Mouse (Mus musculus) kidney, adult 2 months (tissue): ENCODE data around the gene Pdpn. TPM values are rescaled to one million over a fixed set of nuclear protein-coding genes. Genes with fewer than 3 reads are reported as not detected.

ENCODE experiments used
- DNase-seq: peaks from one replicate; pipeline ENCODE4 v3.0.0; 2021
- H3K27ac ChIP-seq: fragments of 200-500 bp; 2 replicates; pipeline ENCODE4 v1.5.1; 2012; ENCODE audit warnings: low read depth, low read length, control low read depth, inconsistent platforms; ENCODE audit not compliant: insufficient read depth
- H3K27me3 ChIP-seq: fragments of 200-500 bp; replicated peaks from 2 replicates; pipeline ENCODE4 v1.6.1; 2012; ENCODE audit warnings: mild to moderate bottlenecking, moderate library complexity, low read length, inconsistent platforms; ENCODE audit not compliant: control insufficient read depth, insufficient read depth
- H3K36me3 ChIP-seq: fragments of 200-500 bp; 2 replicates; pipeline ENCODE4 v1.6.1; 2012; ENCODE audit warnings: mild to moderate bottlenecking, moderate library complexity, low read length, inconsistent platforms; ENCODE audit not compliant: control insufficient read depth, insufficient read depth
- H3K4me1 ChIP-seq: fragments of 200-500 bp; 2 replicates; pipeline ENCODE4 v1.6.1; 2011; ENCODE audit warnings: low read length; ENCODE audit not compliant: control insufficient read depth, insufficient read depth
- H3K4me3 ChIP-seq: fragments of 200-500 bp; 2 replicates; pipeline ENCODE4 v1.5.1; 2011; ENCODE audit warnings: mild to moderate bottlenecking, low read depth, low read length, control low read depth; ENCODE audit not compliant: insufficient read depth
- CTCF ChIP-seq: fragments of 200-500 bp; conservative IDR thresholded peaks from 2 replicates; pipeline ENCODE4 v1.5.1; 2011; ENCODE audit warnings: low read depth, mild to moderate bottlenecking, control low read depth, low read length, moderate library complexity, mixed read lengths; ENCODE audit not compliant: insufficient read depth, insufficient read length
- POLR2A ChIP-seq: fragments of 200-500 bp; IDR thresholded peaks from one replicate; pipeline ENCODE4 v1.6.1; 2011; ENCODE audit warnings: low read depth, low read length, control low read depth
- WGBS: fragments of 180-500 bp; shearing (Covaris S2); methylation state at CpG from one replicate; pipeline ENCODE4 v1.1.7; 2018; 5-methylcytosine and 5-hydroxymethylcytosine counted together
- polyA plus RNA-seq: library from polyadenylated mRNA; depleted of rRNA; stranded (reverse); fragments of >200 nt; gene quantifications from 2 replicates; pipeline ENCODE4 v1.2.3, GENCODE M21; 2012

The Pdpn gene
- polyA plus RNA-seq, 1 experiment, result 4.5 TPM

- no peak for TF ChIP-seq CTCF
- H3K27ac ChIP-seq, result no peak overlapping the region
- no peaks in the 10 kb centered on the region for H3K27me3 ChIP-seq
- WGBS, result 20% methylated on average over 5 of the region's 5 CpGs
- H3K4me3 ChIP-seq, result no peak overlapping the region
- DNase-seq, result no peak
- no peaks in the 10 kb centered on the region for H3K36me3 ChIP-seq
- no peaks in the 10 kb centered on the region for H3K4me1 ChIP-seq
These were observed 34.8 kb upstream of the Pdpn start for GRCm38 (mm10) chr4:143334145-143334544.

DNA sequence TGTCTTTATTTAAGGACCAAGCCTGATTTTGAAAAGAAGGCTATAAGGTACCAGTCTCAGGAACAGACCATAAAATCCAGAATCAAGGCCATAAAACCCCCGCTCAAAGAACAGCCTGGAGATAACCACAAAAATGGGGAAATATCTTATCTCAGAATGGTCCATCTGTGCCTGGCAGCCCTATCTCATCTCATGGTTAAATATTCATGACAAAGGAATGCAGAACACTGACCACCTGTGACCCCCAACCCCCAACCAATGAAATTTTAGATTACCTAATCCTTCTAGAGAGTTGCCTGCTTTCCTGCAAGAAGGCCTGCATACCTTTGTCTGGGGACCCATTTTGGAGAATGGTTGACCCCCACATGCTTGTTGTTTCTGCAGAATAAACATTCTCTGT is 32.4 kb upstream of the Pdpn start:
- DNase-seq, result no peak
- no peak for TF ChIP-seq CTCF
- TF ChIP-seq POLR2A, result no peak
- Histone ChIP-seq H3K4me3 (no peak overlapping the region), H3K27me3 (no peaks in the 10 kb centered on the region), H3K36me3 (no peaks in the 10 kb centered on the region), H3K27ac (no peak overlapping the region), H3K4me1 (no peaks in the 10 kb centered on the region)
- 82% methylated on average over 1 of the region's 1 CpGs for WGBS

GRCm38 (mm10) chr4:143330566-143330965 is 31.2 kb upstream of the Pdpn start:
- WGBS, result 30% methylated on average over 9 of the region's 9 CpGs
- Histone ChIP-seq H3K36me3 (no peaks in the 10 kb centered on the region), H3K27me3 (no peaks in the 10 kb centered on the region), H3K4me3 (no peak overlapping the region), H3K4me1 (no peaks in the 10 kb centered on the region), H3K27ac (no peak overlapping the region)
- TF ChIP-seq POLR2A (no peak), CTCF (no peak)
- no peak for DNase-seq

DNA sequence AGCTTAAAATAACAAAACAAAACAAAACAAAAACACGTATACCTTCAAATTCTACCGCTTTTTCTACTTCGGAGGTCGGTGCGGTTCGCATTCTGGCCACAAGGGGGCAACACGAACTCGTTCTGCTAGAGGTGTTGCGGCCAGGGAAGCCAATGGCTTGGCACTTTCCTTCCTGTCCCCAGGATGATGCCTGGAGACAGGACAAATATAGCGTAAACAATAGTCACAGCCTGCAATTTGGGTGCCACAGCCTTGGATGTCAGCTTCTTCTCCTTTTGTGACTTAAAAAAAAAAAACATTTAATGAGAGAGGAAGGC is 26.2 kb upstream of the Pdpn start:
- Histone ChIP-seq H3K4me1 (no peaks in the 10 kb centered on the region), H3K4me3 (peak overlapping the region; percentile 23; the same call in 1 of the 2 replicates), H3K36me3 (no peaks in the 10 kb centered on the region), H3K27me3 (no peaks in the 10 kb centered on the region), H3K27ac (no peak overlapping the region)
- TF ChIP-seq CTCF, result peak; percentile 81
- TF ChIP-seq POLR2A, result no peak
- peak; percentile 71 for DNase-seq
- WGBS, result under 1% methylated on average over 10 of the region's 10 CpGs

GRCm38 (mm10) chr4:143324925-143325624 is 25.7 kb upstream of the Pdpn start:
- WGBS, result 13% methylated on average over 15 of the region's 15 CpGs
- H3K4me3 ChIP-seq, result peak overlapping the region; percentile 23; the same call in 1 of the 2 replicates
- no peak for TF ChIP-seq POLR2A
- no peak for TF ChIP-seq CTCF
- no peak for DNase-seq
- H3K27ac ChIP-seq, result no peak overlapping the region
- no peaks in the 10 kb centered on the region for H3K36me3 ChIP-seq
- no peaks in the 10 kb centered on the region for H3K27me3 ChIP-seq
- H3K4me1 ChIP-seq, result no peaks in the 10 kb centered on the region

DNA sequence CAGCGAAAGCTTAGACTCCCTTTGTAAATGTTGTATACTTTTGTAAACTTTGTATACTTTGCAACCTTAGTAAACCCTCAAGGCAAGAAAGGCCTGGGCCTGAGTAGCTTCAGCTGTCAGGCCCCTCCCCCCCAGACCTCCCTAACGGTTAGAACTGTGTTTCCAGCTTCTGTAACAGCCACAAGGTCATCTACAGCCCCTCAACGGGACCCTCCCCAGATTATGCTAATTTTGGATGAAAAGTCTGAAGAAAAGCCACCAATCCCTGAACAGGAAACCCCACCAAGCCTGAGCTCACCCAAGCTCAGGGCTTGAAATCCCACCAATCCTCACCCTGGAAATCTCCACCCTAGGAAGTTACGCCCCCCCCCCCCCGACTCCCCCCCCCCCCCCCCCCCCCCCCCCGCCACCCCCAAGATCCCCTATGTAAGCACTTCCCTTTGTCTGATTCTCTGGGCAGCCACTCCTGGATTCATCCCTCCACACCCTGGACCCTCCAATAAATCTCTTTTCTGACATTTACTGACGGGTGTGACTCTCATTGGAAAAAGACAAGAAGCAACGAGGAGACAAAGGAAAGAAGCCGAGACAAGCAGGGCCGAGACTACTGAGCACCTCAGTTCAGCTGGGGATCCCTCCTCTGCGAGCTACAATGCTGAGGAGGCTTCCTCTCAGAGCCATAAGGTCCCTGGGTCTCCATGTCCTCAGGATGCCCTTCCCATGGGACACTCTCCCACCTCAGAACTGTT is 25.0 kb upstream of the Pdpn start:
- TF ChIP-seq CTCF (no peak), POLR2A (no peak)

GRCm38 (mm10) chr4:143313299-143313698 is 13.9 kb upstream of the Pdpn start:
- TF ChIP-seq POLR2A, result no peak
- TF ChIP-seq CTCF, result no peak
- no peaks in the 10 kb centered on the region for H3K27me3 ChIP-seq
- WGBS, result 40% methylated on average over 6 of the region's 6 CpGs
- no peak overlapping the region for H3K4me3 ChIP-seq
- no peak overlapping the region for H3K27ac ChIP-seq
- DNase-seq, result no peak
- no peaks in the 10 kb centered on the region for H3K36me3 ChIP-seq
- H3K4me1 ChIP-seq, result no peaks in the 10 kb centered on the region

More for the DNA sequence above, 25.0 kb upstream of the Pdpn start:
- Histone ChIP-seq H3K36me3 (no peaks in the 10 kb centered on the region), H3K27me3 (no peaks in the 10 kb centered on the region), H3K27ac (no peak overlapping the region), H3K4me1 (no peaks in the 10 kb centered on the region), H3K4me3 (no peak overlapping the region)
- WGBS, result 16% methylated on average over 9 of the region's 11 CpGs
- DNase-seq, result no peak
